8 mouse cellular contexts compared by ENCODE assay signal in the genomic region with DNA sequence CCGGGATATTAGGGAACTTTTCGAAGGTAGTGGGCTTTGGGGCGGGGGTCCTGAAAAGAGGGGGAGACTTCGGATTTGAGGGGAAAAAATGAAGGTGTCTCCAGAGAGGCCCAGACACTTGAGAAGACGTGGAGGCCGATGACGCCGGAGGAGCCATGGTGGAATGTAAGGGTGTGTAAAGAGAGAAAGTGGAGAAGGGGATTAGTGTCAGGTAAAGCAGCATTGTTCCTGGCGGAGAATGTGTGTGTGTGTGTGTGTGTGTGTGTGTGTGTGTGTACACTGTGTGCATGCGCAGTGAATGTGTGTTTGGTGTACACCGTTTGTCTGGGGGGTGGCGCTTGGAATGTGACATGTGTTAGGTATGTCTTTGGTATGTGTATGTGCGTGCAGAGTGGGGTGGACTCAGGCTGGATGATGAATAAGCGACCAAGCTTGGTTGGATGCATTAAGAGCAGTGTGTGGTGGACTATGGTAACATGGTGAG. TPM values are rescaled to one million over a fixed set of nuclear protein-coding genes. Genes with fewer than 3 reads are reported as not detected.
DNase-seq lines count a peak whose midpoint lies in the region; ATAC-seq and TF ChIP-seq lines count a peak whose summit lies in the region.

No protein-coding gene starts in this region.

- ATAC-seq in embryonic facial prominence, embryonic 13.5 days (ENCODE audit: insufficient number of reproducible peaks, insufficient read depth, low FRiP score, low TSS enrichment, low read depth), result peak; percentile 48; the same call in 1 of the 2 replicates
- peak; percentile 56 for ATAC-seq in hindbrain, embryonic 12.5 days (ENCODE audit: low FRiP score)
- peak; percentile 34; the same call in 1 of the 2 replicates for ATAC-seq in limb, embryonic 14.5 days (ENCODE audit: low FRiP score, low read depth)
- peak; percentile 61 for ATAC-seq in midbrain, embryonic 15.5 days (replicated peaks)

- peak overlapping the region; percentile 83 for H3K9ac ChIP-seq in embryonic facial prominence, embryonic 13.5 days
- H3K9ac ChIP-seq in hindbrain, embryonic 12.5 days, result peak overlapping the region; percentile 85
- peak overlapping the region; percentile 68 for H3K9ac ChIP-seq in limb, embryonic 14.5 days (ENCODE audit: low read depth, low read length, severe bottlenecking)
- peak overlapping the region; percentile 81 for H3K9ac ChIP-seq in midbrain, embryonic 15.5 days

- H3K9me3 ChIP-seq in embryonic facial prominence, embryonic 13.5 days, result no peaks in the 10 kb centered on the region
- no peaks in the 10 kb centered on the region for H3K9me3 ChIP-seq in hindbrain, embryonic 12.5 days (replicated peaks)
- H3K9me3 ChIP-seq in limb, embryonic 14.5 days (ENCODE audit: control insufficient read depth, low read length), result no peaks in the 10 kb centered on the region
- H3K9me3 ChIP-seq in midbrain, embryonic 15.5 days, result no peaks in the 10 kb centered on the region

- peak overlapping the region; percentile 65 for H3K4me3 ChIP-seq in embryonic facial prominence, embryonic 13.5 days
- peak overlapping the region; percentile 63 for H3K4me3 ChIP-seq in hindbrain, embryonic 12.5 days
- H3K4me3 ChIP-seq in limb, embryonic 14.5 days (replicated peaks; ENCODE audit: low read length), result peak overlapping the region; percentile 61
- H3K4me3 ChIP-seq in midbrain, embryonic 15.5 days, result peak overlapping the region; percentile 66

- DNase-seq in layer of hippocampus, adult 18-20 months (ENCODE audit: low spot score in 2 of 2), result peak; percentile 4 to 30
- DNase-seq in layer of hippocampus, adult 9-10 months (ENCODE audit: low spot score), result no peak
- DNase-seq in adipocyte (ENCODE audit: low spot score), result peak; percentile 39
- DNase-seq in limb, embryonic 14.5 days (ENCODE audit: low spot score), result no peak
- peak; percentile 3 to 6 for DNase-seq in thymus, postnatal 10 days (ENCODE audit: low spot score in 2 of 2)

- H3K4me1 ChIP-seq in embryonic facial prominence, embryonic 13.5 days, result peaks cover 10% of the 10 kb centered on the region
- H3K4me1 ChIP-seq in hindbrain, embryonic 12.5 days, result peaks cover 9% of the 10 kb centered on the region; the same call in 1 of the 2 replicates
- H3K4me1 ChIP-seq in limb, embryonic 14.5 days (ENCODE audit: control insufficient read depth, insufficient read depth, low read length), result no peaks in the 10 kb centered on the region
- peaks cover 14% of the 10 kb centered on the region for H3K4me1 ChIP-seq in midbrain, embryonic 15.5 days

- 33% methylated on average over 14 of the region's 14 CpGs for WGBS in embryonic facial prominence, embryonic 13.5 days
- 26% methylated on average over 14 of the region's 14 CpGs for WGBS in hindbrain, embryonic 12.5 days
- WGBS in limb, embryonic 14.5 days, result 28% methylated on average over 14 of the region's 14 CpGs
- WGBS in midbrain, embryonic 15.5 days, result 33% methylated on average over 14 of the region's 14 CpGs

- TF ChIP-seq POLR2A in limb, embryonic 14.5 days (IDR thresholded peaks at IDR 0.05; ENCODE audit: borderline replicate concordance, extremely low read depth, insufficient read depth, insufficient read length), result no peak

- H3K27me3 ChIP-seq in embryonic facial prominence, embryonic 13.5 days, result no peaks in the 10 kb centered on the region
- no peaks in the 10 kb centered on the region for H3K27me3 ChIP-seq in hindbrain, embryonic 12.5 days
- no peaks in the 10 kb centered on the region for H3K27me3 ChIP-seq in limb, embryonic 14.5 days (ENCODE audit: control insufficient read depth, insufficient read depth, low read length)
- no peaks in the 10 kb centered on the region for H3K27me3 ChIP-seq in midbrain, embryonic 15.5 days (replicated peaks)

- peak overlapping the region; percentile 58 for H3K4me2 ChIP-seq in embryonic facial prominence, embryonic 13.5 days
- peak overlapping the region; percentile 60 for H3K4me2 ChIP-seq in hindbrain, embryonic 12.5 days (replicated peaks)
- peak overlapping the region; percentile 52 for H3K4me2 ChIP-seq in limb, embryonic 14.5 days (replicated peaks; ENCODE audit: low read depth, low read length, severe bottlenecking)
- H3K4me2 ChIP-seq in midbrain, embryonic 15.5 days, result peak overlapping the region; percentile 54

- peak overlapping the region; percentile 88 for H3K27ac ChIP-seq in embryonic facial prominence, embryonic 13.5 days
- H3K27ac ChIP-seq in hindbrain, embryonic 12.5 days, result peak overlapping the region; percentile 86
- H3K27ac ChIP-seq in limb, embryonic 14.5 days (replicated peaks; ENCODE audit: low read depth, low read length), result peak overlapping the region; percentile 74; the same call in 1 of the 2 replicates
- peak overlapping the region; percentile 90 for H3K27ac ChIP-seq in midbrain, embryonic 15.5 days

- H3K36me3 ChIP-seq in embryonic facial prominence, embryonic 13.5 days, result no peaks in the 10 kb centered on the region; the same call in 1 of the 2 replicates
- H3K36me3 ChIP-seq in hindbrain, embryonic 12.5 days, result no peaks in the 10 kb centered on the region
- H3K36me3 ChIP-seq in limb, embryonic 14.5 days (ENCODE audit: control insufficient read depth, insufficient read depth, low read length), result peaks cover 7% of the 10 kb centered on the region
- H3K36me3 ChIP-seq in midbrain, embryonic 15.5 days (replicated peaks), result no peaks in the 10 kb centered on the region

RNA-seq across cellular contexts. Expression of gene Pgrmc1, which starts 0.9 kb away (rescaled TPM):
- 100 to 1,000 TPM; 274 to 322 TPM for total RNA-seq in layer of hippocampus, adult 18-20 months (2021)
- 368 and 407 TPM in 2 replicates for polyA plus RNA-seq in embryonic facial prominence, embryonic 13.5 days (2015; fragmentation: Nextera tagmentation; extraction: Ambion mirVana)
- polyA plus RNA-seq in hindbrain, embryonic 12.5 days (2016; fragmentation: Nextera tagmentation; extraction: Ambion mirVana), result 482 and 511 TPM in 2 replicates
- 136 and 167 TPM in 2 replicates for polyA plus RNA-seq in limb, embryonic 14.5 days (2012; rRNA removed)
- polyA plus RNA-seq in limb, embryonic 14.5 days (2014; fragmentation: Nextera tagmentation; extraction: Ambion mirVana), result 296 and 314 TPM in 2 replicates
- polyA plus RNA-seq in midbrain, embryonic 15.5 days (2015; fragmentation: Nextera tagmentation; extraction: Ambion mirVana), result 682 and 686 TPM in 2 replicates

RNA-seq across cellular contexts. Expression of gene Akap17b, which starts 46.3 kb away (rescaled TPM):
- total RNA-seq in layer of hippocampus, adult 18-20 months (2021), result 1 to 10 TPM; 8.8 to 9.0 TPM
- 2.9 and 3.5 TPM in 2 replicates for polyA plus RNA-seq in embryonic facial prominence, embryonic 13.5 days (2015; fragmentation: Nextera tagmentation; extraction: Ambion mirVana)
- 4.2 and 4.4 TPM in 2 replicates for polyA plus RNA-seq in hindbrain, embryonic 12.5 days (2016; fragmentation: Nextera tagmentation; extraction: Ambion mirVana)
- 3.3 and 4.1 TPM in 2 replicates for polyA plus RNA-seq in limb, embryonic 14.5 days (2012; rRNA removed)
- 4.4 and 4.5 TPM in 2 replicates for polyA plus RNA-seq in limb, embryonic 14.5 days (2014; fragmentation: Nextera tagmentation; extraction: Ambion mirVana)
- 6.0 and 6.1 TPM in 2 replicates for polyA plus RNA-seq in midbrain, embryonic 15.5 days (2015; fragmentation: Nextera tagmentation; extraction: Ambion mirVana)

Comparison
In these comparisons a context has a peak if more than half of its experiments do, and no peak if none do; other contexts are left out.
1. DNase-seq: peak in layer of hippocampus, adult 18-20 months (2 of 2), adipocyte (single experiment) and thymus, postnatal 10 days (2 of 2); none in layer of hippocampus, adult 9-10 months (single experiment) and limb, embryonic 14.5 days (single experiment).
2. Peak in every context shown above with its lines, with median percentiles within 50 percentile points of each other: ATAC-seq, H3K27ac ChIP-seq, H3K4me2 ChIP-seq, H3K4me3 ChIP-seq and H3K9ac ChIP-seq.